Mouse (Mus musculus) G1E (cell line): ENCODE measurements around the gene Acaca. TPM values are rescaled to one million over a fixed set of nuclear protein-coding genes. Genes with fewer than 3 reads are reported as not detected.
A peak's percentile ranks its signal among the peaks of the same experiment; 100 is the strongest.

ENCODE experiments used
- ATAC-seq: 2 replicates; pipeline ENCODE4 v1.8.0; 2016; ENCODE audit warnings: mild to moderate bottlenecking; ENCODE audit not compliant: insufficient number of reproducible peaks, poor library complexity, low FRiP score, severe bottlenecking; ENCODE audit errors: extremely low read depth
- DNase-seq: peaks from one replicate; pipeline ENCODE4 v3.0.0; 2012; ENCODE audit warnings: low spot score
- H3K27me3 ChIP-seq: 2 replicates; pipeline ENCODE4 v1.6.1; 2012; ENCODE audit warnings: mild to moderate bottlenecking, low read length, inconsistent platforms; ENCODE audit not compliant: insufficient read depth
- H3K36me3 ChIP-seq: replicated peaks from 2 replicates; pipeline ENCODE3; 2012; ENCODE audit warnings: mild to moderate bottlenecking, inconsistent platforms
- H3K4me1 ChIP-seq: 2 replicates; pipeline ENCODE4 v1.6.1; 2012; ENCODE audit warnings: low read depth, low read length, inconsistent platforms, mixed read lengths; ENCODE audit not compliant: insufficient read depth
- H3K4me3 ChIP-seq: 2 replicates; pipeline ENCODE4 v1.5.1; 2012; ENCODE audit warnings: low read depth, mild to moderate bottlenecking, inconsistent platforms, low read length, moderate library complexity, mixed read lengths
- H3K9me3 ChIP-seq: replicated peaks from 2 replicates; pipeline ENCODE4 v1.6.1; 2012; ENCODE audit warnings: inconsistent platforms
- CTCF ChIP-seq: IDR thresholded peaks from 2 replicates; pipeline ENCODE4 v1.5.1; 2012; ENCODE audit warnings: low read depth, low read length, inconsistent platforms, mixed read lengths
- GATA1 ChIP-seq: IDR thresholded peaks from 2 replicates; pipeline ENCODE4 v1.6.1; 2012; ENCODE audit warnings: borderline replicate concordance, low read length, inconsistent platforms, mixed read lengths
- GATA2 ChIP-seq: IDR thresholded peaks from 2 replicates; pipeline ENCODE4 v1.6.1; 2012; ENCODE audit warnings: low read depth, low read length, inconsistent platforms, borderline replicate concordance
- POLR2AphosphoS5 ChIP-seq: IDR thresholded peaks from 2 replicates; pipeline ENCODE4 v1.6.1; 2012; ENCODE audit warnings: low read depth, low read length, inconsistent platforms; ENCODE audit not compliant: insufficient replicate concordance
- TAL1 ChIP-seq: conservative IDR thresholded peaks from 2 replicates; pipeline ENCODE4 v1.6.1; 2012; ENCODE audit warnings: low read depth, low read length, inconsistent platforms, mixed read lengths
- polyA plus RNA-seq: library from polyadenylated mRNA; stranded (reverse); fragments of >175 nt; gene quantifications from 2 replicates; pipeline ENCODE4 v1.2.3, GENCODE M21; 2012
- total RNA-seq, 2 experiments: library from RNA; stranded (forward) in 1 of 2; stranded (reverse) in 1 of 2; fragments of 200-1000 nt in 1 of 2; fragments of >200 nt in 1 of 2; fragmentation: Nextera tagmentation in 1 of 2; gene quantifications; 2 replicates each; pipeline ENCODE4 v1.2.3; 2014 to 2017

Acaca gene
- total and polyA plus RNA-seq, 3 experiments = 19.3 to 45.3 (median 37.2) TPM

- H3K4me3 ChIP-seq = no peak overlapping the region
- TF ChIP-seq GATA2 (no peak), GATA1 (no peak), POLR2AphosphoS5 (no peak), TAL1 (no peak), CTCF (no peak)
- no peaks in the 10 kb centered on the region for H3K27me3 ChIP-seq
- DNase-seq (no peak), ATAC-seq (no peak)
- H3K36me3 ChIP-seq = peaks cover 46% of the 10 kb centered on the region
- H3K9me3 ChIP-seq = no peaks in the 10 kb centered on the region
- H3K4me1 ChIP-seq = no peaks in the 10 kb centered on the region; the same call in 1 of the 2 replicates
Observed at GRCm38 (mm10) chr11:84197607-84198402, 68.3 kb downstream of the Acaca start.

DNA sequence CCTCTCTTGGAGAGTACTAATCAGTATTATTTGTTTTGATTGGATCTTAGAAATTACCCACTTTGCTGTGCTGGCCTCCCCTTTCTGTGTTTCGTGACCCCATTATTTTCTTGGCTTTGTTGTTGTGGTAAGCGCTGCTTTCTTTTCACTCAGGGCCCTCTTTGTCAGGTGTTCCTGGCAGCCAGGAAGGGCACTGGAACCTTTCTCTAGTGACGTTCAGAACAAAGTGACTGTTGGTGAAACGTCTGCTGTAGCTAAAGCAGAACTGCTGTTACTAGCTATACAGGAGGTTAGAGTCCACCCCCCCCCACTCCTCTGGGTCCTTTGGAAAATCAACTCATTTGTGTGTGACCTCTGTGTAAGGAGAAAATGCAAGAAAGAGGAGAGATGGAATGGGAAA lies 76.3 kb downstream of the Acaca start:
- Histone ChIP-seq H3K9me3 (no peaks in the 10 kb centered on the region), H3K4me3 (no peak overlapping the region), H3K36me3 (peaks cover 50% of the 10 kb centered on the region), H3K4me1 (no peaks in the 10 kb centered on the region), H3K27me3 (no peaks in the 10 kb centered on the region)
- TF ChIP-seq GATA1 (no peak), POLR2AphosphoS5 (no peak), TAL1 (no peak), CTCF (no peak), GATA2 (no peak)
- ATAC-seq (no peak), DNase-seq (no peak)

DNA sequence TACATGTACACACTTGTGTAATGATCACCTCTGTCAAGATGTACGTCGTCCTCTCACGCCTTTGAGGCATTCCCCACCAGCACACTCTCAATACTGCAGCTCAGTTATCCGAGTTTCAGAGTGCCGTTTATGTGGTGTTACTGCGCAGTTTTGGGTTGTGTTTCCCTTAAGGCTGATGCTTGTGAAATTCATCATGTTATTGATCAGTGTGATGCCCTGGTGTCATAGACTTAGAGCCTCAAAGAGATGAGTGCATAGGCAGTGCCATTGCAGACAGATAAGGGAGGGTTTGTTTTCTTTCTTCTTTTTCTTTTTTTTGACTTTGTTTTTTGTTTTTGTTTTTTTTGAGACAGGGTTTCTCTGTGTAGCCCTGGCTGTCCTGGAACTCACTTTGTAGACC lies 81.4 kb downstream of the Acaca start:
- H3K4me1 ChIP-seq = no peaks in the 10 kb centered on the region
- H3K9me3 ChIP-seq = no peaks in the 10 kb centered on the region
- ATAC-seq (no peak), DNase-seq (no peak)
- no peak for TF ChIP-seq GATA2
- TF ChIP-seq TAL1 = no peak
- TF ChIP-seq GATA1 = no peak
- TF ChIP-seq POLR2AphosphoS5 = no peak
- no peak for TF ChIP-seq CTCF
- H3K4me3 ChIP-seq = no peak overlapping the region
- H3K27me3 ChIP-seq = no peaks in the 10 kb centered on the region
- peaks cover 49% of the 10 kb centered on the region for H3K36me3 ChIP-seq

DNA sequence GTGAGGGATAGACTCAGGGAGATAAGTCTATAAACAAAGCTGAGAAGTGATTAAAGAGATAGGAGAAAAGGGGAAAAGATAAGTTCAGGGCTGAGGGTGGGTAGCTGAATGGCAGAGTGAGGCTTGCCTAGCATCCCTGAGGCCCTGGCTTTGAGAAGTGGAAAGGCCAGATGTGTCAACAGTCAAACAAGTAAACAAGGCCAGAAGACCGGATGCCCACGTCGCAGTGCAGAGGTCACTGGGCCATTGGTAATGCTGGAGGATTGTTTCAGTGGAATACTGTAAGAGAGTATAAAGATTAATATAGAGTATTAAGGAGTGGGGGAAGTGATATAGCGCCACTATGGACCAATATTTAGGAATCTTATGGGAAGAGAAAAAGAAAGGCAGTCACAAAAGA lies 89.5 kb downstream of the Acaca start:
- no peaks in the 10 kb centered on the region for H3K9me3 ChIP-seq
- no peak for DNase-seq
- peaks cover 46% of the 10 kb centered on the region for H3K36me3 ChIP-seq
- no peaks in the 10 kb centered on the region for H3K4me1 ChIP-seq
- no peak for ATAC-seq
- H3K27me3 ChIP-seq = no peaks in the 10 kb centered on the region
- TF ChIP-seq GATA1 = no peak
- no peak for TF ChIP-seq POLR2AphosphoS5
- TF ChIP-seq CTCF = no peak
- no peak for TF ChIP-seq TAL1
- TF ChIP-seq GATA2 = no peak
- no peak overlapping the region for H3K4me3 ChIP-seq

DNA sequence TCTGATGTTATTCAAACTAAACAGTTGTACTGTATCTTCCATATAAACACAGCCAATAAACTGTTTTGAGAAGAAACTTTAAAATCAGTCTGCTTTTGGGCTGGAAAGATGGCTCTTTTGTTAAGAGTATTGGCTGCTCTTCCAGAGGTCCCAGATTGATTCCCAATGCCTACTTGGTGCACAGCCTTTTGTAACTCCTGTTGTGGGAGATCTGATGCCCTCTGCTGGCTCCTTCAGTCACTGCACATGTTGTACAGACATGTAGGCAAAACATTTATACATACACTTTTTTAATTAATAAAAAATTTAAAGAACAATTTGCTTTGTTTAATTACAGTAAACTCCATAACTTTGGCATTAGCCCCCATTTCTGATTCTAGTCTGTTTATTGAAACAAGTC lies 114.1 kb downstream of the Acaca start:
- ATAC-seq (no peak), DNase-seq (peak; percentile 8)
- no peak overlapping the region for H3K4me3 ChIP-seq
- H3K27me3 ChIP-seq = no peaks in the 10 kb centered on the region
- no peaks in the 10 kb centered on the region for H3K9me3 ChIP-seq
- peak; percentile 44 for TF ChIP-seq CTCF
- no peak for TF ChIP-seq GATA1
- no peak for TF ChIP-seq POLR2AphosphoS5
- no peaks in the 10 kb centered on the region for H3K4me1 ChIP-seq
- peaks cover 58% of the 10 kb centered on the region for H3K36me3 ChIP-seq

DNA sequence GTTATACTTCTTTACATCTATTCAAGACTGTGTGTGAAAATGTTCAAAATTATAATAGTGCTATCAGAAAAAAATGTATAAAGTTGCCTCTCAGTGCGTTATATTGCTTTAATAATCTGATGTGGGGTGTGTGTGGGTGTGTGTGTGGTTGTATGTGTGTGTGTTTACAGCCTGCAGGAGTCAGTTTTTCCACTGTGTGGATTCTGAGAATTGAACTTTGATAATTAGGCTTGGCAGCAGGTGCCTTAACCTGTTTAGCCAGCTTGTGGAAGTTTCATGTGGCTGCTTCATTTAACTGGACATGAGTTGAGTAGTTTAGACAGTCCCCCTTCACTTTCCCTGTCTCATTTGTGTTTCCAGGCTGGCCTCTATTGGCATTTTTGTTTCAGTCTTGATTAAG lies 117.9 kb downstream of the Acaca start:
- TF ChIP-seq GATA2 (no peak), TAL1 (no peak), POLR2AphosphoS5 (no peak), GATA1 (no peak), CTCF (no peak)
- DNase-seq = no peak
- H3K9me3 ChIP-seq = no peaks in the 10 kb centered on the region
- H3K36me3 ChIP-seq = peaks cover 64% of the 10 kb centered on the region
- no peaks in the 10 kb centered on the region for H3K4me1 ChIP-seq
- ATAC-seq = no peak
- no peaks in the 10 kb centered on the region for H3K27me3 ChIP-seq
- H3K4me3 ChIP-seq = no peak overlapping the region

- Histone ChIP-seq H3K4me3 (no peak overlapping the region), H3K4me1 (no peaks in the 10 kb centered on the region), H3K9me3 (no peaks in the 10 kb centered on the region), H3K27me3 (no peaks in the 10 kb centered on the region), H3K36me3 (peaks cover 68% of the 10 kb centered on the region)
- TF ChIP-seq POLR2AphosphoS5 (no peak), TAL1 (no peak), GATA1 (no peak), CTCF (no peak), GATA2 (no peak)
- DNase-seq = no peak
- no peak for ATAC-seq
Observed at GRCm38 (mm10) chr11:84251170-84251569, 121.7 kb downstream of the Acaca start.
